Mouse (Mus musculus) gastrocnemius, adult 18-20 months (tissue): ENCODE data around the gene Grip2. TPM values are rescaled to one million over a fixed set of nuclear protein-coding genes. Genes with fewer than 3 reads are reported as not detected.

ENCODE experiments used
- DNase-seq: peaks from one replicate; pipeline ENCODE4 v3.0.0; 2021; ENCODE audit warnings: low spot score
- total RNA-seq, 2 experiments: library from RNA; stranded (reverse); gene quantifications; 2 replicates each; pipeline ENCODE4 v1.2.3; 2021

Gene Grip2
- total RNA-seq, 2 experiments from 2014 or later = 2.6 to 3.0 TPM

- DNase-seq = no peak
Measured at GRCm38 (mm10) chr6:91732138-91732537, 94.9 kb downstream of the Grip2 start.

GRCm38 (mm10) chr6:91729677-91730127, 97.3 kb downstream of the Grip2 start:
- DNase-seq = peak; percentile 93

- DNase-seq = no peak
Measured at GRCm38 (mm10) chr6:91728939-91729619, 98.0 kb downstream of the Grip2 start.

GRCm38 (mm10) chr6:91727361-91727760, 99.7 kb downstream of the Grip2 start:
- DNase-seq = no peak

- DNase-seq = no peak
Measured at GRCm38 (mm10) chr6:91721215-91721701, 105.8 kb downstream of the Grip2 start.

GRCm38 (mm10) chr6:91720588-91721214, 106.3 kb downstream of the Grip2 start:
- no peak for DNase-seq

- DNase-seq = no peak
Measured at GRCm38 (mm10) chr6:91719865-91720533, 107.1 kb downstream of the Grip2 start.

- DNase-seq = no peak
Measured at GRCm38 (mm10) chr6:91719042-91719747, 107.9 kb downstream of the Grip2 start.

GRCm38 (mm10) chr6:91718603-91719002, 108.4 kb downstream of the Grip2 start:
- no peak for DNase-seq

GRCm38 (mm10) chr6:91718067-91718466, 109.0 kb downstream of the Grip2 start:
- no peak for DNase-seq

- no peak for DNase-seq
Measured at GRCm38 (mm10) chr6:91715988-91716810, 110.9 kb downstream of the Grip2 start.

- peak; percentile 65 for DNase-seq
Measured at GRCm38 (mm10) chr6:91715023-91715422, 112.0 kb downstream of the Grip2 start.

GRCm38 (mm10) chr6:91713370-91713896, 113.6 kb downstream of the Grip2 start:
- no peak for DNase-seq

GRCm38 (mm10) chr6:91712855-91713331, 114.2 kb downstream of the Grip2 start:
- DNase-seq = peak; percentile 73

GRCm38 (mm10) chr6:91712097-91712854, 114.8 kb downstream of the Grip2 start:
- no peak for DNase-seq
